Mouse (Mus musculus) left cerebral cortex, postnatal 10 days (tissue): ENCODE results near the gene Smc5. TPM values are rescaled to one million over a fixed set of nuclear protein-coding genes. Genes with fewer than 3 reads are reported as not detected.
A peak's percentile ranks its signal among the peaks of the same experiment; 100 is the strongest.

Experiments
- DNase-seq, 2 experiments: peaks; one replicate each; pipeline ENCODE4 v3.0.0; 2021 to 2022; ENCODE audit warnings: low spot score in 2 of 2, mixed read lengths in 1 of 2; ENCODE audit errors: extremely low spot score in 1 of 2
- intact Hi-C: fragments of 180-260 bp; cut with DNase I; formaldehyde crosslinking; loops from one replicate; pipeline ENCODE4 v1.15.1; 2025
- total RNA-seq, 2 experiments: library from RNA; stranded (reverse); gene quantifications; 2 replicates each; pipeline ENCODE4 v1.2.3; 2021

The Smc5 gene
- total RNA-seq = 10 to 100 TPM; 42.7 to 47.6 TPM

- peak; percentile 84 to 95 for DNase-seq
- intact Hi-C loops = no loop called here
Measured at GRCm38 (mm10) chr19:23273355-23274053, at the start of gene Smc5. Smc5 (minus strand) TSS chr19:23273897.

- DNase-seq = no peak
- intact Hi-C loops = no loop called here
Measured at GRCm38 (mm10) chr19:23323107-23323506, 49.4 kb upstream of the Smc5 start.

- DNase-seq = no peak
- intact Hi-C loops = no loop called here
Measured at GRCm38 (mm10) chr19:23317989-23318358, 44.3 kb upstream of the Smc5 start.

- DNase-seq = no peak
- intact Hi-C loops = no loop called here
Measured at GRCm38 (mm10) chr19:23317295-23317988, 43.7 kb upstream of the Smc5 start.

- intact Hi-C loops = no loop called here
- no peak for DNase-seq
Measured at GRCm38 (mm10) chr19:23316851-23317250, 43.2 kb upstream of the Smc5 start.

GRCm38 (mm10) chr19:23309979-23310378 is 36.3 kb upstream of the Smc5 start:
- intact Hi-C loops = no loop called here
- no peak for DNase-seq

GRCm38 (mm10) chr19:23306671-23307070 is 33.0 kb upstream of the Smc5 start:
- no peak for DNase-seq
- intact Hi-C loops = no loop called here

GRCm38 (mm10) chr19:23299987-23300386 is 26.3 kb upstream of the Smc5 start:
- intact Hi-C loops = loop anchor here (5.0 kb wide), 3 partner anchors 222 to 662 kb away; partner anchors contain the start of gene Apba1
- no peak for DNase-seq

- intact Hi-C loops = loop anchor here (5.0 kb wide), 1 partner anchor 223 kb away; no protein-coding TSS in a partner anchor
- no peak for DNase-seq
Measured at GRCm38 (mm10) chr19:23298917-23299316, 25.2 kb upstream of the Smc5 start.

GRCm38 (mm10) chr19:23297191-23297590 is 23.5 kb upstream of the Smc5 start:
- intact Hi-C loops = loop anchor here (5.0 kb wide), 1 partner anchor 225 kb away; no protein-coding TSS in a partner anchor
- DNase-seq = no peak

GRCm38 (mm10) chr19:23289251-23289650 is 15.6 kb upstream of the Smc5 start:
- DNase-seq = no peak
- intact Hi-C loops = no loop called here

GRCm38 (mm10) chr19:23281911-23282660 is 8.4 kb upstream of the Smc5 start:
- DNase-seq = no peak
- intact Hi-C loops = no loop called here

GRCm38 (mm10) chr19:23274054-23274724 is 492 bp upstream of the Smc5 start:
- intact Hi-C loops = no loop called here
- DNase-seq = no peak

- intact Hi-C loops = no loop called here
- no peak for DNase-seq
Measured at GRCm38 (mm10) chr19:23256771-23257170, 16.9 kb downstream of the Smc5 start.

- no peak for DNase-seq
- intact Hi-C loops = no loop called here
Measured at GRCm38 (mm10) chr19:23246473-23246872, 27.2 kb downstream of the Smc5 start.

- intact Hi-C loops = no loop called here
- DNase-seq = peak in 1 of 2 experiments; percentile 49
Measured at GRCm38 (mm10) chr19:23225065-23225464, 48.6 kb downstream of the Smc5 start.

GRCm38 (mm10) chr19:23214326-23214725 is 59.4 kb downstream of the Smc5 start:
- peak in 1 of 2 experiments; percentile 56 for DNase-seq
- intact Hi-C loops = loop anchor here (5.0 kb wide), 1 partner anchor 72 kb away; the partner anchor contains the start of gene Klf9

- DNase-seq = no peak
- intact Hi-C loops = loop anchor here (5.0 kb wide), 1 partner anchor 69 kb away; the partner anchor contains the start of gene Klf9
Measured at GRCm38 (mm10) chr19:23211325-23211724, 62.4 kb downstream of the Smc5 start.

- intact Hi-C loops = no loop called here
- no peak for DNase-seq
Measured at GRCm38 (mm10) chr19:23203505-23204053, 70.1 kb downstream of the Smc5 start.
